Mouse (Mus musculus) embryo, embryonic 10 days (tissue): ENCODE data around the gene Rtn4rl2.

Source experiments
- DNase-seq: peaks from one replicate; pipeline ENCODE4 v3.0.0-alpha.2; 2015; ENCODE audit warnings: low spot score

Gene Rtn4rl2

GRCm38 (mm10) chr2:84885084-84886055 is 1.1 kb downstream of the Rtn4rl2 start:
- no peak for DNase-seq

GRCm38 (mm10) chr2:84884611-84885010 is 1.9 kb downstream of the Rtn4rl2 start:
- DNase-seq, result no peak

GRCm38 (mm10) chr2:84883942-84884341 is 2.6 kb downstream of the Rtn4rl2 start:
- no peak for DNase-seq

GRCm38 (mm10) chr2:84883530-84883929 is 3.0 kb downstream of the Rtn4rl2 start:
- no peak for DNase-seq

GRCm38 (mm10) chr2:84883084-84883483 is 3.4 kb downstream of the Rtn4rl2 start:
- DNase-seq, result no peak

- DNase-seq, result no peak
Measured at GRCm38 (mm10) chr2:84882606-84883005, 3.9 kb downstream of the Rtn4rl2 start.

- DNase-seq, result no peak
Measured at GRCm38 (mm10) chr2:84880590-84880989, 5.9 kb downstream of the Rtn4rl2 start.

GRCm38 (mm10) chr2:84875842-84876241 is 10.7 kb downstream of the Rtn4rl2 start:
- no peak for DNase-seq

- DNase-seq, result no peak
Measured at GRCm38 (mm10) chr2:84872105-84872716, 14.3 kb downstream of the Rtn4rl2 start.

- no peak for DNase-seq
Measured at GRCm38 (mm10) chr2:84870623-84871160, 15.8 kb downstream of the Rtn4rl2 start.

- no peak for DNase-seq
Measured at GRCm38 (mm10) chr2:84868977-84869376, 17.5 kb downstream of the Rtn4rl2 start.

GRCm38 (mm10) chr2:84868521-84868943 is 18.0 kb downstream of the Rtn4rl2 start:
- peak; percentile 81 for DNase-seq

- peak; percentile 77 for DNase-seq
Measured at GRCm38 (mm10) chr2:84865616-84866571, 20.6 kb downstream of the Rtn4rl2 start.

- no peak for DNase-seq
Measured at GRCm38 (mm10) chr2:84862231-84862630, 24.3 kb downstream of the Rtn4rl2 start.

GRCm38 (mm10) chr2:84861430-84861829 is 25.1 kb downstream of the Rtn4rl2 start:
- no peak for DNase-seq

GRCm38 (mm10) chr2:84859991-84860780 is 26.3 kb downstream of the Rtn4rl2 start:
- no peak for DNase-seq

- no peak for DNase-seq
Measured at GRCm38 (mm10) chr2:84858551-84858950, 28.0 kb downstream of the Rtn4rl2 start.

- peak; percentile 74 for DNase-seq
Measured at GRCm38 (mm10) chr2:84855732-84856131, 30.8 kb downstream of the Rtn4rl2 start.

GRCm38 (mm10) chr2:84851130-84852040 is 35.1 kb downstream of the Rtn4rl2 start:
- DNase-seq, result peak; percentile 81
